In genomic region chr11:83263146-83263545, GRCm38 (mm10) we compare ENCODE assay signal across 10 mouse cellular contexts. TPM values are rescaled to one million over a fixed set of nuclear protein-coding genes. Genes with fewer than 3 reads are reported as not detected.
DNase-seq lines count a peak whose midpoint lies in the region; ATAC-seq and TF ChIP-seq lines count a peak whose summit lies in the region.
"Had no signal": no experiment of that assay in that cellular context is flagged by ENCODE, and none has a peak within 500 bp of the region (broad histone marks: within the 10 kb centered on the region; RNA-seq: fewer than 3 reads in every experiment).

No protein-coding gene starts in this region.

- no peak overlapping the region for H3K4me2 ChIP-seq in embryonic facial prominence, embryonic 11.5 days (ENCODE audit: low read depth, low read length)
- H3K4me2 ChIP-seq in liver, embryonic 12.5 days: peak overlapping the region; percentile 46
- no peak overlapping the region for H3K4me2 ChIP-seq in neural tube, embryonic 15.5 days
- H3K4me2 ChIP-seq: embryonic facial prominence, embryonic 13.5 days had no signal

- no peak overlapping the region for H3K4me3 ChIP-seq in embryonic facial prominence, embryonic 11.5 days (ENCODE audit: low read depth, low read length)
- H3K4me3 ChIP-seq in embryonic facial prominence, embryonic 10.5 days: no peak overlapping the region
- H3K4me3 ChIP-seq in thymus, adult 2 months (ENCODE audit: control insufficient read depth, insufficient read depth, low read length): no peak overlapping the region
- no peak overlapping the region for H3K4me3 ChIP-seq in liver, embryonic 12.5 days
- H3K4me3 ChIP-seq in neural tube, embryonic 15.5 days (replicated peaks): no peak overlapping the region
- H3K4me3 ChIP-seq: embryonic facial prominence, embryonic 13.5 days; midbrain, embryonic 10.5 days had no signal

- no peaks in the 10 kb centered on the region for H3K9me3 ChIP-seq in embryonic facial prominence, embryonic 11.5 days (replicated peaks; ENCODE audit: control insufficient read depth, low read length)
- H3K9me3 ChIP-seq in embryonic facial prominence, embryonic 10.5 days: no peaks in the 10 kb centered on the region
- no peaks in the 10 kb centered on the region for H3K9me3 ChIP-seq in liver, embryonic 12.5 days (replicated peaks)
- H3K9me3 ChIP-seq in neural tube, embryonic 15.5 days (replicated peaks): no peaks in the 10 kb centered on the region
- H3K9me3 ChIP-seq: embryonic facial prominence, embryonic 13.5 days; midbrain, embryonic 10.5 days had no signal

- 58% methylated on average over 3 of the region's 3 CpGs for WGBS in embryonic facial prominence, embryonic 11.5 days
- 63% methylated on average over 3 of the region's 3 CpGs for WGBS in embryonic facial prominence, embryonic 10.5 days
- 27% methylated on average over 3 of the region's 3 CpGs for WGBS in thymus, adult 2 months
- 46% methylated on average over 3 of the region's 3 CpGs for WGBS in liver, embryonic 12.5 days (ENCODE audit: insufficient replicate concordance)
- 61% methylated on average over 3 of the region's 3 CpGs for WGBS in neural tube, embryonic 15.5 days

- no peak overlapping the region for H3K27ac ChIP-seq in embryonic facial prominence, embryonic 11.5 days (replicated peaks; ENCODE audit: low read depth, low read length)
- no peak overlapping the region for H3K27ac ChIP-seq in embryonic facial prominence, embryonic 10.5 days (replicated peaks)
- H3K27ac ChIP-seq in thymus, adult 2 months (ENCODE audit: control insufficient read depth, insufficient read depth, low read length): peak overlapping the region; percentile 65
- H3K27ac ChIP-seq in liver, embryonic 12.5 days: peak overlapping the region; percentile 79
- H3K27ac ChIP-seq in neural tube, embryonic 15.5 days (replicated peaks): no peak overlapping the region
- H3K27ac ChIP-seq: embryonic facial prominence, embryonic 13.5 days; midbrain, embryonic 10.5 days had no signal

- H3K36me3 ChIP-seq in embryonic facial prominence, embryonic 11.5 days (replicated peaks; ENCODE audit: control insufficient read depth, insufficient read depth, low read depth, low read length): no peaks in the 10 kb centered on the region
- no peaks in the 10 kb centered on the region for H3K36me3 ChIP-seq in embryonic facial prominence, embryonic 10.5 days (replicated peaks)
- H3K36me3 ChIP-seq in thymus, adult 2 months (ENCODE audit: control insufficient read depth, insufficient read depth, low read length): peaks cover 4% of the 10 kb centered on the region; the same call in 1 of the 2 replicates
- H3K36me3 ChIP-seq in liver, embryonic 12.5 days: no peaks in the 10 kb centered on the region
- no peaks in the 10 kb centered on the region for H3K36me3 ChIP-seq in neural tube, embryonic 15.5 days
- H3K36me3 ChIP-seq: embryonic facial prominence, embryonic 13.5 days; midbrain, embryonic 10.5 days had no signal

- no peak overlapping the region for H3K9ac ChIP-seq in embryonic facial prominence, embryonic 11.5 days (replicated peaks; ENCODE audit: low read length)
- 0 out of 2 replicates have a peak overlapping the region, but pooled peaks have one; percentile 19 for H3K9ac ChIP-seq in liver, embryonic 12.5 days
- no peak overlapping the region for H3K9ac ChIP-seq in neural tube, embryonic 15.5 days (replicated peaks)
- H3K9ac ChIP-seq: embryonic facial prominence, embryonic 13.5 days had no signal

- ATAC-seq in embryonic facial prominence, embryonic 11.5 days (replicated peaks; ENCODE audit: insufficient number of reproducible peaks, low FRiP score, low TSS enrichment, low read depth): no peak
- ATAC-seq in liver, embryonic 12.5 days: peak; percentile 78
- no peak for ATAC-seq in neural tube, embryonic 15.5 days (ENCODE audit: low FRiP score)

- H3K27me3 ChIP-seq in embryonic facial prominence, embryonic 11.5 days (ENCODE audit: control insufficient read depth, insufficient read depth, low read length): no peaks in the 10 kb centered on the region
- no peaks in the 10 kb centered on the region for H3K27me3 ChIP-seq in embryonic facial prominence, embryonic 10.5 days (replicated peaks; ENCODE audit: low read depth, poor library complexity, severe bottlenecking)
- H3K27me3 ChIP-seq in thymus, adult 2 months (ENCODE audit: control insufficient read depth, insufficient read depth, low read length): no peaks in the 10 kb centered on the region
- 0 out of 2 replicates have a peak, but pooled peaks cover 3% of the 10 kb centered on the region for H3K27me3 ChIP-seq in liver, embryonic 12.5 days (replicated peaks)
- H3K27me3 ChIP-seq in neural tube, embryonic 15.5 days (replicated peaks): no peaks in the 10 kb centered on the region
- H3K27me3 ChIP-seq: embryonic facial prominence, embryonic 13.5 days had no signal

- H3K4me1 ChIP-seq in embryonic facial prominence, embryonic 11.5 days (ENCODE audit: control insufficient read depth, insufficient read depth, low read length): no peaks in the 10 kb centered on the region
- no peaks in the 10 kb centered on the region for H3K4me1 ChIP-seq in embryonic facial prominence, embryonic 10.5 days
- H3K4me1 ChIP-seq in thymus, adult 2 months (replicated peaks; ENCODE audit: control insufficient read depth, insufficient read depth, low read length): peaks cover 8% of the 10 kb centered on the region
- H3K4me1 ChIP-seq in liver, embryonic 12.5 days: peaks cover 23% of the 10 kb centered on the region
- H3K4me1 ChIP-seq in neural tube, embryonic 15.5 days: no peaks in the 10 kb centered on the region
- H3K4me1 ChIP-seq: embryonic facial prominence, embryonic 13.5 days; midbrain, embryonic 10.5 days had no signal

- DNase-seq in embryonic facial prominence, embryonic 11.5 days (ENCODE audit: low spot score): peak; percentile 44
- no peak for DNase-seq in embryonic facial prominence, embryonic 10.5 days (ENCODE audit: low spot score)
- DNase-seq in thymus, adult 2 months: no peak
- DNase-seq in thymus, postnatal 25 days: no peak
- DNase-seq in natural killer cell, adult 2 months (ENCODE audit: low spot score in 2 of 2): no peak
- DNase-seq in right cerebral cortex, postnatal 36 days (ENCODE audit: low spot score in 2 of 2): no peak

- TF ChIP-seq CTCF in thymus, adult 2 months (IDR thresholded peaks at IDR 0.05; ENCODE audit: borderline replicate concordance, control insufficient read depth, extremely low read depth, insufficient read depth, low read length, poor library complexity): no peak

- TF ChIP-seq POLR2A in thymus, adult 2 months (IDR thresholded peaks at IDR 0.05; ENCODE audit: control insufficient read depth, extremely low read depth, insufficient read depth, low read length, poor library complexity): no peak

RNA-seq across cellular contexts. Expression of gene Slfn14, which starts 23.4 kb away (rescaled TPM):
- polyA plus RNA-seq in embryonic facial prominence, embryonic 11.5 days (2014; fragmentation: Nextera tagmentation; extraction: Ambion mirVana): 0.56 and 0.81 TPM in 2 replicates
- polyA plus RNA-seq in embryonic facial prominence, embryonic 10.5 days (2016; fragmentation: Nextera tagmentation; extraction: Ambion mirVana): 0.09 and 0.37 TPM in 2 replicates
- polyA plus RNA-seq in thymus, adult 2 months (2012; rRNA removed): not detected in 2 replicates
- 14.5 and 15.6 TPM in 2 replicates for polyA plus RNA-seq in liver, embryonic 12.5 days (2016; fragmentation: Nextera tagmentation; extraction: Ambion mirVana)
- 0.09 TPM in 1 of 2 replicates, not detected in the other for polyA plus RNA-seq in neural tube, embryonic 15.5 days (2015; fragmentation: Nextera tagmentation; extraction: Ambion mirVana)

RNA-seq across cellular contexts. Expression of gene Ap2b1, which starts 35.7 kb away (rescaled TPM):
- 93.5 and 96.0 TPM in 2 replicates for polyA plus RNA-seq in embryonic facial prominence, embryonic 11.5 days (2014; fragmentation: Nextera tagmentation; extraction: Ambion mirVana)
- polyA plus RNA-seq in embryonic facial prominence, embryonic 10.5 days (2016; fragmentation: Nextera tagmentation; extraction: Ambion mirVana): 64.9 and 71.3 TPM in 2 replicates
- polyA plus RNA-seq in thymus, adult 2 months (2012; rRNA removed): 41.4 and 51.0 TPM in 2 replicates
- 32.8 and 33.4 TPM in 2 replicates for polyA plus RNA-seq in liver, embryonic 12.5 days (2016; fragmentation: Nextera tagmentation; extraction: Ambion mirVana)
- polyA plus RNA-seq in neural tube, embryonic 15.5 days (2015; fragmentation: Nextera tagmentation; extraction: Ambion mirVana): 100 and 101 TPM in 2 replicates

RNA-seq across cellular contexts. Expression of gene Pex12, which starts 39.2 kb away (rescaled TPM):
- 13.8 and 16.8 TPM in 2 replicates for polyA plus RNA-seq in embryonic facial prominence, embryonic 11.5 days (2014; fragmentation: Nextera tagmentation; extraction: Ambion mirVana)
- 13.2 and 15.2 TPM in 2 replicates for polyA plus RNA-seq in embryonic facial prominence, embryonic 10.5 days (2016; fragmentation: Nextera tagmentation; extraction: Ambion mirVana)
- polyA plus RNA-seq in thymus, adult 2 months (2012; rRNA removed): 8.5 and 9.2 TPM in 2 replicates
- 8.2 and 8.3 TPM in 2 replicates for polyA plus RNA-seq in liver, embryonic 12.5 days (2016; fragmentation: Nextera tagmentation; extraction: Ambion mirVana)
- polyA plus RNA-seq in neural tube, embryonic 15.5 days (2015; fragmentation: Nextera tagmentation; extraction: Ambion mirVana): 14.6 and 16.8 TPM in 2 replicates

Comparison
In these comparisons a context has a peak if more than half of its experiments do, and no peak if none do; other contexts are left out.
1. H3K27ac ChIP-seq: peak in thymus, adult 2 months (single experiment) and liver, embryonic 12.5 days (single experiment); none in embryonic facial prominence, embryonic 11.5 days (single experiment), embryonic facial prominence, embryonic 10.5 days (single experiment) and neural tube, embryonic 15.5 days (single experiment).